Mouse (Mus musculus) liver, postnatal 0 days (tissue): ENCODE measurements around the gene Hrct1. TPM values are rescaled to one million over a fixed set of nuclear protein-coding genes. Genes with fewer than 3 reads are reported as not detected.

Experiments
- ATAC-seq: fragments of 200-750 bp; cut with Nextera tagmentation; 2 replicates; pipeline ENCODE4 v1.8.0; 2017; ENCODE audit warnings: mild to moderate bottlenecking, moderate library complexity
- DNase-seq: peaks from one replicate; pipeline ENCODE4 v3.0.0-alpha.2; 2016
- H3K27ac ChIP-seq: fragments of 300-500 bp; sonication (generic); 2 replicates; pipeline ENCODE4 v1.5.1; 2014; ENCODE audit warnings: antibody characterized with exemption, moderate library complexity, mild to moderate bottlenecking, low read depth
- H3K27me3 ChIP-seq: fragments of 300-500 bp; sonication (generic); 2 replicates; pipeline ENCODE4 v1.6.1; 2014; ENCODE audit warnings: low read length, control low read depth, mixed read lengths; ENCODE audit not compliant: insufficient read depth
- H3K36me3 ChIP-seq: fragments of 300-500 bp; sonication (generic); replicated peaks from 2 replicates; pipeline ENCODE4 v1.6.1; 2014; ENCODE audit warnings: mild to moderate bottlenecking, control low read depth, low read length, moderate library complexity, mixed read lengths; ENCODE audit not compliant: insufficient read depth
- H3K4me1 ChIP-seq: fragments of 300-500 bp; sonication (generic); 2 replicates; pipeline ENCODE4 v1.6.1; 2014; ENCODE audit warnings: antibody characterized with exemption, mild to moderate bottlenecking, control low read depth; ENCODE audit not compliant: insufficient read depth
- H3K4me2 ChIP-seq: fragments of 300-500 bp; sonication (generic); 2 replicates; pipeline ENCODE4 v1.6.1; 2014; ENCODE audit warnings: low read depth, mild to moderate bottlenecking, low read length, moderate library complexity, mixed read lengths
- H3K4me3 ChIP-seq: fragments of 300-500 bp; sonication (generic); 2 replicates; pipeline ENCODE4 v1.5.1; 2014; ENCODE audit warnings: low read depth, low read length
- H3K9ac ChIP-seq: fragments of 300-500 bp; sonication (generic); replicated peaks from 2 replicates; pipeline ENCODE4 v1.6.1; 2014; ENCODE audit warnings: mild to moderate bottlenecking, moderate library complexity
- H3K9me3 ChIP-seq: fragments of 300-500 bp; sonication (generic); 2 replicates; pipeline ENCODE4 v1.6.1; 2016; ENCODE audit warnings: mild to moderate bottlenecking, control low read depth, low read length, mixed read lengths
- CTCF ChIP-seq: sonication (generic); IDR thresholded peaks from 2 replicates; pipeline ENCODE4 v1.5.1; 2016; ENCODE audit warnings: antibody characterized with exemption, low read depth
- EP300 ChIP-seq: IDR thresholded peaks from 2 replicates; pipeline ENCODE4 v1.6.1; 2016; ENCODE audit warnings: antibody characterized with exemption, low read depth, mild to moderate bottlenecking
- WGBS: fragments of 180-500 bp; shearing (Covaris S2); extraction: QIAGEN DNeasy Blood & Tissue Kit; methylation state at CpG from one replicate; pipeline ENCODE4 v1.1.7; 2014; ENCODE audit not compliant: insufficient replicate concordance; 5-methylcytosine and 5-hydroxymethylcytosine counted together
- polyA plus RNA-seq: library from polyadenylated mRNA; unstranded; fragments of >200 nt; fragmentation: Nextera tagmentation; extraction: Ambion mirVana; gene quantifications from 2 replicates; pipeline ENCODE4 v1.2.1, GENCODE M21; 2015

Gene Hrct1
- polyA plus RNA-seq, 1 experiment from 2014 or later: 0.40 TPM

- H3K36me3 ChIP-seq: no peaks in the 10 kb centered on the region
- H3K27me3 ChIP-seq: no peaks in the 10 kb centered on the region
- H3K4me1 ChIP-seq: peaks cover 2% of the 10 kb centered on the region
- H3K9ac ChIP-seq: no peak overlapping the region
- no peak overlapping the region for H3K4me2 ChIP-seq
- TF ChIP-seq CTCF: peak; percentile 79
- TF ChIP-seq EP300: no peak
- no peak overlapping the region for H3K4me3 ChIP-seq
- WGBS: 20% methylated on average over 1 of the region's 1 CpGs
- H3K27ac ChIP-seq: no peak overlapping the region
- no peak for DNase-seq
- no peak for ATAC-seq
- H3K9me3 ChIP-seq: no peaks in the 10 kb centered on the region
These were observed 2.2 kb upstream of the Hrct1 start for GRCm38 (mm10) chr4:43724764-43725163.

- no peak overlapping the region for H3K27ac ChIP-seq
- no peak for TF ChIP-seq EP300
- no peaks in the 10 kb centered on the region for H3K9me3 ChIP-seq
- H3K9ac ChIP-seq: no peak overlapping the region
- DNase-seq (no peak), ATAC-seq (no peak)
- no peaks in the 10 kb centered on the region for H3K27me3 ChIP-seq
- WGBS: 38% methylated on average over 12 of the region's 12 CpGs
- no peak overlapping the region for H3K4me2 ChIP-seq
- H3K36me3 ChIP-seq: no peaks in the 10 kb centered on the region
- H3K4me1 ChIP-seq: peaks cover 2% of the 10 kb centered on the region
- no peak overlapping the region for H3K4me3 ChIP-seq
These were observed 577 bp upstream of the Hrct1 start for GRCm38 (mm10) chr4:43726228-43726993.

GRCm38 (mm10) chr4:43727718-43728575, 959 bp downstream of the Hrct1 start:
- Histone ChIP-seq H3K4me3 (no peak overlapping the region), H3K27me3 (no peaks in the 10 kb centered on the region), H3K9me3 (no peaks in the 10 kb centered on the region), H3K27ac (peak overlapping the region; percentile 70), H3K4me1 (peaks cover 2% of the 10 kb centered on the region), H3K4me2 (no peak overlapping the region), H3K36me3 (no peaks in the 10 kb centered on the region), H3K9ac (no peak overlapping the region)
- 57% methylated on average over 7 of the region's 7 CpGs for WGBS
- DNase-seq (no peak), ATAC-seq (peak; percentile 43; the same call in 1 of the 2 replicates)
- TF ChIP-seq EP300 (no peak), CTCF (no peak)

GRCm38 (mm10) chr4:43728576-43728954, 1.6 kb downstream of the Hrct1 start:
- ATAC-seq: peak; percentile 75
- 42% methylated on average over 5 of the region's 5 CpGs for WGBS

GRCm38 (mm10) chr4:43729126-43729525, 2.1 kb downstream of the Hrct1 start:
- ATAC-seq: no peak
- Histone ChIP-seq H3K4me1 (peaks cover 2% of the 10 kb centered on the region), H3K4me2 (no peak overlapping the region), H3K9me3 (no peaks in the 10 kb centered on the region), H3K4me3 (no peak overlapping the region), H3K27me3 (no peaks in the 10 kb centered on the region), H3K27ac (peak overlapping the region; percentile 70), H3K36me3 (no peaks in the 10 kb centered on the region), H3K9ac (no peak overlapping the region)
- DNase-seq: no peak
- TF ChIP-seq CTCF (no peak), EP300 (no peak)
- WGBS: 23% methylated on average over 3 of the region's 3 CpGs

More at GRCm38 (mm10) chr4:43728576-43728954, 1.6 kb downstream of the Hrct1 start:
- H3K9ac ChIP-seq: no peak overlapping the region
- TF ChIP-seq CTCF: no peak
- peak; percentile 37; the same call in 1 of the 2 replicates for TF ChIP-seq EP300
- H3K27me3 ChIP-seq: no peaks in the 10 kb centered on the region
- no peak for DNase-seq
- H3K4me2 ChIP-seq: no peak overlapping the region
- H3K4me3 ChIP-seq: no peak overlapping the region
- H3K4me1 ChIP-seq: peaks cover 2% of the 10 kb centered on the region
- H3K9me3 ChIP-seq: no peaks in the 10 kb centered on the region
- no peaks in the 10 kb centered on the region for H3K36me3 ChIP-seq
- H3K27ac ChIP-seq: peak overlapping the region; percentile 70
